Mouse (Mus musculus): ENCODE results near the gene Rnf11.

GRCm38 (mm10) chr4:109530245-109530816 lies 45.8 kb upstream of the Rnf11 start:
- no peak for TF ChIP-seq CTCF (IDR thresholded peaks at IDR 0.05; ENCODE audit: control insufficient read depth, insufficient read depth, low read length)
- TF ChIP-seq POLR2A (IDR thresholded peaks at IDR 0.05; ENCODE audit: borderline replicate concordance, control insufficient read depth, low read depth, low read length) = no peak
